Mouse (Mus musculus): ENCODE results near the gene Mospd1.

GRCm38 (mm10) chrX:53321111-53321510 lies 49.2 kb downstream of the Mospd1 start:
- TF ChIP-seq POLR2AphosphoS2 (IDR thresholded peaks at IDR 0.05; ENCODE audit: insufficient read length, low read depth) (no peak), MAX (IDR thresholded peaks at IDR 0.05; ENCODE audit: low read depth) (no peak), POLR2A (IDR thresholded peaks at IDR 0.05; ENCODE audit: insufficient read length, low read depth) (no peak)

Data from myocyte (in vitro differentiated cells).